Mouse (Mus musculus): Measurements from ENCODE around the gene Kbtbd6.

DNA sequence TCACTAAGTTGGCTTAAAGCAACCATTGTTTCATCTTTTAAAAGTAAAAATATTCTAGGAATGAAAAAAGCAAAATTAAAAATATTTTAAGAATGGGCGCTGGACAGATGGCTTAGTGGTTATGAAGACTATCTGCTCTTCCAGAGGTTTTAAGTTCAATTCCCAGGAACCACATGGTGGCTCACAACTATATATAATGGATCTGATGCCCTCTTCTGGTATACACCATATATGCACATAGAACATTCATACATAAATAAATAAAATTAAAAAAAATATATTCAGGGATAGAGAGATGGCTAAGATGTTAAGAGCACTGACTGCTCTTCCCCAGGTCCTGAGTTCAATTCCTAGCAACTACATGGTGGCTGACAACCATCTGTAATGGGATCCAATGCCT is 14.0 kb downstream of the Kbtbd6 start:
- no peak for TF ChIP-seq GATA1 (IDR thresholded peaks at IDR 0.05; ENCODE audit: borderline replicate concordance, low read length)
- no peak for TF ChIP-seq FLI1 (IDR thresholded peaks at IDR 0.05; ENCODE audit: low read length)
